Mouse (Mus musculus): Measurements from ENCODE around the gene Zswim4. TPM values are rescaled to one million over a fixed set of nuclear protein-coding genes. Genes with fewer than 3 reads are reported as not detected.

The Zswim4 gene
- polyA plus RNA-seq, 1 experiment from 2014 or later = 15.1 TPM

GRCm38 (mm10) chr8:84197922-84198774 lies 38.7 kb downstream of the Zswim4 start:
- H3K4me1 ChIP-seq = peaks cover 57% of the 10 kb centered on the region
- peak; percentile 80 for ATAC-seq (ENCODE audit: insufficient number of reproducible peaks, low FRiP score, low TSS enrichment, low read depth)

GRCm38 (mm10) chr8:84197141-84197921 lies 39.5 kb downstream of the Zswim4 start:
- 2% methylated on average over 43 of the region's 43 CpGs for WGBS
- H3K4me2 ChIP-seq = peak overlapping the region; percentile 63
- peak overlapping the region; percentile 57 for H3K4me3 ChIP-seq
- no peaks in the 10 kb centered on the region for H3K27me3 ChIP-seq
- H3K9me3 ChIP-seq = no peaks in the 10 kb centered on the region
- no peaks in the 10 kb centered on the region for H3K36me3 ChIP-seq
- peak overlapping the region; percentile 53 for H3K9ac ChIP-seq
- peaks cover 57% of the 10 kb centered on the region for H3K4me1 ChIP-seq
- peak overlapping the region; percentile 99 for H3K27ac ChIP-seq
- peak; percentile 42 for ATAC-seq (ENCODE audit: insufficient number of reproducible peaks, low FRiP score, low TSS enrichment, low read depth)

More at GRCm38 (mm10) chr8:84197922-84198774, 38.7 kb downstream of the Zswim4 start:
- no peaks in the 10 kb centered on the region for H3K27me3 ChIP-seq
- H3K27ac ChIP-seq = peak overlapping the region; percentile 99
- peak overlapping the region; percentile 57 for H3K4me3 ChIP-seq
- H3K9ac ChIP-seq = peak overlapping the region; percentile 53; the same call in 1 of the 2 replicates
- H3K36me3 ChIP-seq = no peaks in the 10 kb centered on the region
- 2% methylated on average over 30 of the region's 30 CpGs for WGBS
- H3K4me2 ChIP-seq = peak overlapping the region; percentile 63
- no peaks in the 10 kb centered on the region for H3K9me3 ChIP-seq

- H3K4me1 ChIP-seq = peaks cover 46% of the 10 kb centered on the region
- no peak overlapping the region for H3K4me3 ChIP-seq
- H3K9ac ChIP-seq = no peak overlapping the region
- no peak overlapping the region for H3K27ac ChIP-seq
- H3K27me3 ChIP-seq = no peaks in the 10 kb centered on the region
- H3K4me2 ChIP-seq = no peak overlapping the region
- H3K36me3 ChIP-seq = no peaks in the 10 kb centered on the region
- H3K9me3 ChIP-seq = no peaks in the 10 kb centered on the region
- no peak for ATAC-seq (ENCODE audit: insufficient number of reproducible peaks, low FRiP score, low TSS enrichment, low read depth)
- WGBS = 66% methylated on average over 3 of the region's 3 CpGs
Observed at GRCm38 (mm10) chr8:84194224-84194743, 42.6 kb downstream of the Zswim4 start.

- H3K27me3 ChIP-seq = no peaks in the 10 kb centered on the region
- H3K4me2 ChIP-seq = no peak overlapping the region
- peaks cover 39% of the 10 kb centered on the region for H3K4me1 ChIP-seq
- no peak overlapping the region for H3K4me3 ChIP-seq
- no peak overlapping the region for H3K9ac ChIP-seq
- no peaks in the 10 kb centered on the region for H3K36me3 ChIP-seq
- H3K9me3 ChIP-seq = no peaks in the 10 kb centered on the region
- 81% methylated on average over 5 of the region's 5 CpGs for WGBS
- peak overlapping the region; percentile 64; the same call in 1 of the 2 replicates for H3K27ac ChIP-seq
- no peak for ATAC-seq (ENCODE audit: insufficient number of reproducible peaks, low FRiP score, low TSS enrichment, low read depth)
Observed at GRCm38 (mm10) chr8:84193566-84193965, 43.3 kb downstream of the Zswim4 start.

- Histone ChIP-seq H3K9me3 (no peaks in the 10 kb centered on the region), H3K4me2 (no peak overlapping the region), H3K9ac (no peak overlapping the region), H3K27ac (peak overlapping the region; percentile 64; the same call in 1 of the 2 replicates), H3K4me3 (no peak overlapping the region), H3K4me1 (peaks cover 35% of the 10 kb centered on the region), H3K27me3 (no peaks in the 10 kb centered on the region), H3K36me3 (no peaks in the 10 kb centered on the region)
- WGBS = 35% methylated on average over 4 of the region's 4 CpGs
- ATAC-seq (ENCODE audit: insufficient number of reproducible peaks, low FRiP score, low TSS enrichment, low read depth) = no peak
Observed at GRCm38 (mm10) chr8:84193161-84193560, 43.7 kb downstream of the Zswim4 start.

- no peaks in the 10 kb centered on the region for H3K9me3 ChIP-seq
- WGBS = 3% methylated on average over 33 of the region's 33 CpGs
- H3K27ac ChIP-seq = peak overlapping the region; percentile 90
- peak overlapping the region; percentile 49 for H3K4me2 ChIP-seq
- H3K4me3 ChIP-seq = peak overlapping the region; percentile 27
- H3K9ac ChIP-seq = no peak overlapping the region
- peaks cover 29% of the 10 kb centered on the region for H3K4me1 ChIP-seq
- no peaks in the 10 kb centered on the region for H3K36me3 ChIP-seq
- H3K27me3 ChIP-seq = no peaks in the 10 kb centered on the region
- peak; percentile 53 for ATAC-seq (ENCODE audit: insufficient number of reproducible peaks, low FRiP score, low TSS enrichment, low read depth)
Observed at GRCm38 (mm10) chr8:84192555-84192954, 44.3 kb downstream of the Zswim4 start.

GRCm38 (mm10) chr8:84192023-84192422 lies 44.8 kb downstream of the Zswim4 start:
- H3K9me3 ChIP-seq = no peaks in the 10 kb centered on the region
- H3K9ac ChIP-seq = no peak overlapping the region
- no peaks in the 10 kb centered on the region for H3K36me3 ChIP-seq
- H3K4me2 ChIP-seq = peak overlapping the region; percentile 49
- no peaks in the 10 kb centered on the region for H3K27me3 ChIP-seq
- peak overlapping the region; percentile 27 for H3K4me3 ChIP-seq
- WGBS = 22% methylated on average over 13 of the region's 13 CpGs
- peaks cover 33% of the 10 kb centered on the region for H3K4me1 ChIP-seq
- H3K27ac ChIP-seq = peak overlapping the region; percentile 90
- peak; percentile 72 for ATAC-seq (ENCODE audit: insufficient number of reproducible peaks, low FRiP score, low TSS enrichment, low read depth)

- peak overlapping the region; percentile 22; the same call in 1 of the 2 replicates for H3K27ac ChIP-seq
- WGBS = 89% methylated on average over 7 of the region's 7 CpGs
Observed at GRCm38 (mm10) chr8:84190191-84190867, 46.5 kb downstream of the Zswim4 start.

GRCm38 (mm10) chr8:84189603-84190002 lies 47.3 kb downstream of the Zswim4 start:
- ATAC-seq (ENCODE audit: insufficient number of reproducible peaks, low FRiP score, low TSS enrichment, low read depth) = no peak
- H3K4me3 ChIP-seq = no peak overlapping the region
- no peaks in the 10 kb centered on the region for H3K27me3 ChIP-seq
- peaks cover 43% of the 10 kb centered on the region for H3K4me1 ChIP-seq
- H3K36me3 ChIP-seq = no peaks in the 10 kb centered on the region
- H3K9me3 ChIP-seq = no peaks in the 10 kb centered on the region
- WGBS = 38% methylated on average over 4 of the region's 4 CpGs
- peak overlapping the region; percentile 22; the same call in 1 of the 2 replicates for H3K27ac ChIP-seq
- H3K9ac ChIP-seq = no peak overlapping the region
- H3K4me2 ChIP-seq = no peak overlapping the region

More at GRCm38 (mm10) chr8:84190191-84190867, 46.5 kb downstream of the Zswim4 start:
- H3K36me3 ChIP-seq = no peaks in the 10 kb centered on the region
- ATAC-seq (ENCODE audit: insufficient number of reproducible peaks, low FRiP score, low TSS enrichment, low read depth) = no peak
- H3K27me3 ChIP-seq = no peaks in the 10 kb centered on the region
- no peaks in the 10 kb centered on the region for H3K9me3 ChIP-seq
- H3K9ac ChIP-seq = no peak overlapping the region
- no peak overlapping the region for H3K4me2 ChIP-seq
- peaks cover 39% of the 10 kb centered on the region for H3K4me1 ChIP-seq
- no peak overlapping the region for H3K4me3 ChIP-seq

- WGBS = 82% methylated on average over 10 of the region's 10 CpGs
- no peak overlapping the region for H3K9ac ChIP-seq
- no peaks in the 10 kb centered on the region for H3K27me3 ChIP-seq
- H3K4me3 ChIP-seq = no peak overlapping the region
- no peak overlapping the region for H3K4me2 ChIP-seq
- H3K9me3 ChIP-seq = no peaks in the 10 kb centered on the region
- no peak for ATAC-seq (ENCODE audit: insufficient number of reproducible peaks, low FRiP score, low TSS enrichment, low read depth)
- H3K36me3 ChIP-seq = no peaks in the 10 kb centered on the region
- peaks cover 50% of the 10 kb centered on the region for H3K4me1 ChIP-seq
- H3K27ac ChIP-seq = no peak overlapping the region
Observed at GRCm38 (mm10) chr8:84188671-84189070, 48.2 kb downstream of the Zswim4 start.

GRCm38 (mm10) chr8:84187065-84187755 lies 49.6 kb downstream of the Zswim4 start:
- no peak for ATAC-seq (ENCODE audit: insufficient number of reproducible peaks, low FRiP score, low TSS enrichment, low read depth)
- 5% methylated on average over 21 of the region's 21 CpGs for WGBS
- peak overlapping the region; percentile 69 for H3K27ac ChIP-seq

More at GRCm38 (mm10) chr8:84187065-84187755, 49.6 kb downstream of the Zswim4 start:
- peaks cover 47% of the 10 kb centered on the region for H3K4me1 ChIP-seq
- H3K27me3 ChIP-seq = no peaks in the 10 kb centered on the region
- no peaks in the 10 kb centered on the region for H3K36me3 ChIP-seq
- no peaks in the 10 kb centered on the region for H3K9me3 ChIP-seq
- H3K9ac ChIP-seq = peak overlapping the region; percentile 26
- peak overlapping the region; percentile 42 for H3K4me3 ChIP-seq
- H3K4me2 ChIP-seq = peak overlapping the region; percentile 81

All from limb, embryonic 15.5 days (tissue).